Mouse (Mus musculus) ZHBTc4 (cell line): ENCODE data around the gene Ablim2.
A peak's percentile ranks its signal among the peaks of the same experiment; 100 is the strongest.

Source experiments
- DNase-seq: peaks from one replicate; pipeline ENCODE4 v3.0.0-alpha.2; 2011; ENCODE audit warnings: low read depth, low spot score

The Ablim2 gene

DNA sequence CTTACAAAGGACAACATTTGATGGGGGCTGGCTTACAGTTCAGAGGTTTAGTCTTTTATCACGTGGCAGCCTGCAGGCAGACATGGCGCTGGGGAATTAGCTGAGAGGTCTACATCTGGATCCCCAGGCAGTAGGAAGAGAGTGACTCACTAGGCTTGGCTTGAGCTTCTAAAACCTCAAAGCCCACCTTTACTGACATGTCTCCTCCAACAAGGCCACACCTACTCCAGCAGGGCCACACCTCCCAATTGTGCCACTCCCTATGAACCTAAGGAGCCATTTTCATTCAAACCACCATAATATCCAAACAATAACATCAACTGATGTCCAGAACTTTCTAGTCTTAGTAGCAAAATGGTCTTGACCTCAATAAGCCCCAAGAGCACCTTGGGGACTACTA, 12.6 kb downstream of the Ablim2 start:
- DNase-seq: peak; percentile 65

DNA sequence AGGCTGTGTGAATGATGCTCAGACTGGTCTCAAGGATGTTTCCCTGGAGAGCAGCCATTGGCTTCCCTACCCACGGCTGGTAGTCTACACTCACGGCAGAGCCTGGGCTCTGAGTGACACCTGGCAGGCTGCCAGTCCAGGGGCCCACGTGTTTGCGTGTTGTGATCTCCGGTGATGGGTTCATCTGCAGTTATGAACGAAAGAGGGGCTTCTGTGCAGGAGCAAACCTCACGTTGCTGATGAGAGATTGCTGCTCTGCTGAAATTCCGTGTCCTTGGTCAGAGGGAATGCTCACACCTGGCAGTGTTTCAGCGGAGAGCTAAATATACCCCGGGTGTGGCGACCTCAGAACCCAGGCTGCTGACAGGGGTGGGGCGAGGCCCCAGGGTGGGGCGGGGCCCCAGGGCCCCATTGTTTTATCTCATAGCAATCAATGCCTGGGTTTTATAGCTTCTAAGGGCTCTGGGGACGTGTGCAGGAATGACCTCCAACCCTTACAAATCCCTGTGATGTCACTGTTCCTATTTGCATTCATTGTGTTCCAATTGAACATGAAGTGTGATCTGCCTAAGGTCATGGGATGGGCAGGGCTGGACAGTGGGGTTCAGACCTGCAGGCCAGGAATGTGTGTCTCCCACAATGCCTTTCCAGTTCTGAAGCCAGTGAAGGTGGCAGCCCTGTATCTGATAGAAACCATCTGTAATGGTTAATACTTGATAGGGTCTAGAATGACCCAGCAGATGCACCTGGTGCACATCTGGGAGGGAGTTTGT, 13.4 kb downstream of the Ablim2 start:
- DNase-seq: peak; percentile 92

DNA sequence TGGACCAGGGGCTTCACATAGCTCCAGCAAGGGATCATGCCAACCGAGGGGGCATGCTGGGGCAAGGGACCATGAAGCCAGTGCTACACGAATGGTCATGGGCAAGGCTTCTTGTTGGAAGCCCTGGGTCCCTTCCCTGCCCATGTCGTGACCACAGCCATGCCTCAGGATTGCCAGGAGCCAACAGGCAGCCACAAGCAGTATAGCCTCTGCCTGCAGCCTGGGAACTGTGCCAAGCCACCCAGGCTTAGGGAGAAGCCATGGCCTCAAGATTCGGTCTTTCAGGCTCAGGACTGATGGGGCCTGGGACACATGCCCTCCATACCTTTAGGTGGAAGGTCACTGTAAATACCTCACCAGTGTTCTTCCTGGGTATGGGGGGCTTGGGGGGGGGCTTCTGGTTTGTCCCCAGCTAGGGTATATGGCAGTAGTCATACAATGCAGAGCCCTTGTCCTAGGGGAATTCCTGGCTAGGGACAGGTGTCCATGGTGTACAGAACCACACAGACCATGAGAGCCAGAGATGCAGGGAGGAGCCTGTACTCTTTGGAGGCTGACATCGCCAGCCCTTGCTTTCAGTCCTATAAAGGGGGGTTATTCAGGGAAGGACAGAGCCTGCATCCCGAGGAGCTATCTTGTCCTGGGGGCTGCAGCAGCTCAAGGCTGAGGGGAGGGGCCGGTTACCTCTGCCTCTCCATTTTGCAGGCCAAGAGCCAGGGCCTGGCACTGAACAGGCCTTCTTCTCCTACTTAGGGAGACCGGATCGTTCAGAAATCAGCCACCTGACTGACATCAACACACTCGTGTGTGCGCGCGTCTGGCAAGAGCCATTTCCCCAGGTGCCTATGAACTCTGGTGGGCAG, 15.8 kb downstream of the Ablim2 start:
- DNase-seq: no peak

DNA sequence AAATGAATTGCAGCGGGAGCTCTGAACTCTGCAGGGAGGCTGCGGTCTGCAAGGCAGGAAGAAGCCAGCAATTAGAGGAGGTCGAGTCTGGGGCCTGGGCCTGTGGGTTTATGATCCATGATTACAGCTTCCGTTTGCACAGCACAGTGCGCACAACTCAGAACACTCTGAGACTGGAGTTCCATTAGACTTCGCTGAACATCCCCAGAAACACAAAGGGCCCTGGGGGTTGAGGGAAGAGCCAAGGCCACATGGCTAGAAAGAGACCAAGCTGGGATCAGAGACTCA, 16.4 kb downstream of the Ablim2 start:
- no peak for DNase-seq

DNA sequence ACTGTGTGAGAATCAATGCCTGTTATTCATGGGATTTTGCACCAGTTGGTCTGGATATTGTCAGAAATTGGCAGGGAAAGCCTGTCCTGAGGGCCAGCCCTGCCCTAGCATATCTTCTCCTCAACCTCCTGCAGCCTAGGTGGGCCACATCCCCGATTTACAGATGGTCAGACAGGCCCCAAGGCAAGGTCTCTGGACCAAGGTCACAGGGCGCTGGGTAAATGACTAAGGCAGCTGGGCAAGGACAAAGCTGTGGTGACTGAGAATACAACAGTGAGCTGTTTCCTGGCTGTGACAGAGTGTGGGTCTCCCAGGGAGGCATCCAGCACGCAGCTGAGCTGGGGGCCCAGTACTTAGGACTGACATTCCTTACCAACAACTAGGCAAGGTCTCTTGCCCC, 23.4 kb downstream of the Ablim2 start:
- DNase-seq: no peak

DNA sequence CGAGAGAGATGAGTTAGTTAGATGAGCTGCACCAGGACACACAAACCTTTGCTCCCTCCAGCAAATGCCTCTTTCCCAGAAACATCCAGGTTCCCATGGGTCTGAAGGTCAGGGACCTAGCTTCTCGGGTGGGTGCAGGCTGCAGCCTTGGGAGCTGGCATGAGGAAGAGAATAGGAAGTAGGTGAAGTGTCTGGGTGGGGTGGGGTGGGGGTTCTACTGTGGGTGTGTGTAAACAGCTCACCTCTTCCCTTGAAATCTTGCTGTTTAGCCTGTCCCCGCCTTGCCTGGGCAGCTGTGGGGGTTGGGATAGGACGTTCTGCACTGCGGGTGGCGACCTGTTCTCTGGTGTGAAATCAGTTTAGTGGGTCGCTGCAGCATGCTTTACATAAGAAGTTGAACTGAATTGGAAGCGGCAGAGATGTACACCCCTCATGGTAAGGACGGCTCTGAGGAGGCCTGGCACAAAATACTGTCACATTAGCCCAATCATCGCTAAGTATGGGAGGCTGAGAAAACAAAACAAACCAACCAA, 25.0 kb downstream of the Ablim2 start:
- DNase-seq: peak; percentile 45

DNA sequence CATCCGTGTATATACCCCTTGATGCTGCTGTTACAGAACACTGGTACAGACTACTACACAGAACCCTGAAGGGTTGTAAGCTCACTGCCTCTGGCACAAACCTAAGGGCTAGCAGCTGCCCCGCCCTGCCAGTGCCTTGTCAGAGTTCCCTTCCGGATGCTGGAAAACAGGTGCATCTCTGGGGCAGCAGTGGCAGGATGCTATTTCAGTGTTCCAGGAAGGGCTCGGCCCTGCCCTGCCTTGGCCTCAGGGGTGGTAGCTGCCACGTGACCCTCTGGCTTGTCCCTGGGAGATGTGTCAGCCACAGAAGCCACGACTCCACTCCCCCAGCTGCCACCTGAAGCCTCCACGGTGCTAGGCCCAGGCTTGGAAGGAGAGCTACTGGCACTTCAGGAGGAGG, 28.2 kb downstream of the Ablim2 start:
- DNase-seq: peak; percentile 65

DNA sequence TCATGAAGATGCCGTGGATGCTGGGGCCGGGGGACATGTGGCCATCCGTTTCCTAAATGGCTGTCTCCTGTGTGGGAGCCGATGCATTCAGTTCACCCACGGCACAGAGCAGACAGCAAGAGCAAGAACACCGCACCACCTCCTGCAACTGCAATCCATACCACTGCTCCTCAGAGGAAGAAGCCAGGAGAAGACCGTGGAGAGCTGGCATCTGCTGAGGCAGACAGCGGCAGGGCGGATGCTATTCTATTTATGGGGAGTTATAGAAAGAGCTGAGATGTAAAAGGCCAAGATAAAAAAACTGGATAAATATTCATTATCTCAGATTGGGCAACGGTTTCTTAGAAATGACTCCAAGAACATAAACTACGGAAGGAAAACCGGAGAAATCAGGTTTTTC, 30.2 kb downstream of the Ablim2 start:
- no peak for DNase-seq

DNA sequence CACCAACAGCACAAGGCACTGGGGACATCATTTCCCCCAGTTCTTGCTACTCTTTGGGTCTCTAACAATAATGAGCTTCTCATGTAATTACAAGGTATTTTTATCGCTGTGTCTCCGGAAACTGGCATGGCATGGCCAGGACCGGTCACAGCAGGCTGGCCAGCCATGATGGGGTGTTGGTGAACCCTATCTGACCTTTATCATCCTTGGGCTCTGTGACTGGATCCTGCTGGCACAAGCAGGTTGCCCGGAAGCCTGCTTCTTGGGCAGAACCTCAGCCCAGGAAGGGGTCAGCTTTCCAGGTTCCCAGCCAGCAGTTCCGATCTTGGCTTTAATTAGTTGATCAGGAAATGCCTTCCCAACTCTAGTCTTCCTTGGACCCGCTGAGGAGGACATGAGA, 31.0 kb downstream of the Ablim2 start:
- DNase-seq: no peak

DNA sequence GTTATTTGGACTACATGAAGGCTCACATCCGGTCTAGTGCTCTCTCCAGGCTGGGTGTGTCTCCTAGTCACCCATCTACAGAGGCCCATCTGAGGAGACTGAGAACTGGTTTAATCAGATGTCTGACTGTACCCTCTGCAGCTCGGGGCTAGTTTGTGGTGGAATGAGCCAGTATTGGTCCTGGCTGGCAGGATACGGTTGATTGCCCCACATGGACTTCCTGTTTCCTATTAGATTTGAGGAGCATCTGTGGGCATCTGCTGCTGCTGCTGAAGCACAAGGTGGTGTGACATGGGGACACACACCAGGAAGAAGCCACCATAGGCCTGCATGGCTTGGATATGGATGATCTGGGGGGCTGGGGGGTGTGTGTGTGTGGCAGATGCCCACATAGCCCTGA, 32.0 kb downstream of the Ablim2 start:
- peak; percentile 64 for DNase-seq

DNA sequence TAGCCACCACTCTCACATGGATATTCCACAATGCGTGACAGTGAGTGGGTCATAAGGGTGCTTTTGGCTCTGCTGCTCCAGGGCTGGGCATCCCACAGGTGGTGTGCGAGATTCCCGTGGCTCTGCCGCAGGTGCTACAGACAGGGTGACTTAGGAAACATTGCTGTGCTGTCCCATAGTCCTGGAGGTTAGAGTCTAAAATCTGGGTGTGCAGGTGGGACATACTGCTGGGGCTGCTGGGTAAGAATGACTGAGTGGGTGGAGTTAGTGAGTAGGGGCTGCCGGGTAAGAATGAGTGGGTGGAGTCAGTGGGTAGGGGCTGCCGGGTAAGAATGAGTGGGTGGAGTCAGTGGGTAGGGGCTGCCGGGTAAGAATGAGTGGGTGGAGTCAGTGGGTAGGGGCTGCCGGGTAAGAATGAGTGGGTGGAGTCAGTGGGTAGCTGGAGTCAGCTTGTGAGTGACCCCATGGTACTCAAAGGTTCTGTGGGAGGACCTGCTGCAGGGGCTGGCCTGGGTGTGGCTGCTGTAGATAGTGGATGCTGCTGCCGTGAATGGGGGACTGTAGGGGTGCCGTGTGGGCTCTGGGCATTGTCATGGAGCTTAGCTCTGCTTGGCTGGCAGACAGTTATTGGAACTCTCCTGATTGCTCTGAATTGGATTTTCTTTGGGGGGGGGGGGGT, 32.8 kb downstream of the Ablim2 start:
- DNase-seq: peak; percentile 87

DNA sequence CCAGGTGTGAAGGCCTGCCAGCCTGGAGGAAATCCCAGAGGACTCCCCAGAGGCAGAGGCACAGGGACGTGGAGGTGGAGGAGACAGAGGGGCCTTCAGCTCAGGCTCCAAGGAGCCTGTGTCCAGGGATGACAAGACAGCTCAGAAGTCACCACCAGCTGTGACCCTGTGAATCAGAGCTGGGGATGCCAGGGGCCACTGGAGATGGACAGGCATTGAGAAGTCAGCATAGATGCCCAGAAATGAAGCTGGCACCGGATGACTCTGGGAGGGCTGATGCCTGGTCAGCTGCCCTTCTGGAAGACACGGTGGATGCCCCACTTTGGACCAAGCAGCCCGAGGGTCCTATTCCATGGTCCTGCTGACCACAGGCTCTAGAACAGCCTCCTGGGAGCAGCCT, 36.3 kb downstream of the Ablim2 start:
- no peak for DNase-seq

DNA sequence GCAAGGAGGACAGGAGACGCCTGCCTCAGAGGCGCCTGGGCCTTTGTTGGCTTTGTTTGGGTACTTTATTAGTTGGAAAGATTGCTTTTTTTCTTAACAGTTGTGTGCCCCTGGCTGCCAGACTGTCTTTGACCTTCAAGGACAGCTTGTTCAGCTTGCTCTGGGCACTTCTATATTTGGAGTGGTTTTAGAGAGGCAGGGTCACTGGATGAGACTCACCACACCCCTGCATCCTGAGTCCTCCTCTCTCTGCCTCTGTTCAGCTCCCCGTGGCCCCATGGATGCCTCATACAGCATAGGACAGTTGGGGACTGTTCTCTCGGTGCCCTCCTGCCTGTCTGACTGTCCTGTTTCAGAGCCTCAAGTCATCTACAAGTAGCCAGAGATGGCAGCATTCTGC, 37.3 kb downstream of the Ablim2 start:
- DNase-seq: no peak

DNA sequence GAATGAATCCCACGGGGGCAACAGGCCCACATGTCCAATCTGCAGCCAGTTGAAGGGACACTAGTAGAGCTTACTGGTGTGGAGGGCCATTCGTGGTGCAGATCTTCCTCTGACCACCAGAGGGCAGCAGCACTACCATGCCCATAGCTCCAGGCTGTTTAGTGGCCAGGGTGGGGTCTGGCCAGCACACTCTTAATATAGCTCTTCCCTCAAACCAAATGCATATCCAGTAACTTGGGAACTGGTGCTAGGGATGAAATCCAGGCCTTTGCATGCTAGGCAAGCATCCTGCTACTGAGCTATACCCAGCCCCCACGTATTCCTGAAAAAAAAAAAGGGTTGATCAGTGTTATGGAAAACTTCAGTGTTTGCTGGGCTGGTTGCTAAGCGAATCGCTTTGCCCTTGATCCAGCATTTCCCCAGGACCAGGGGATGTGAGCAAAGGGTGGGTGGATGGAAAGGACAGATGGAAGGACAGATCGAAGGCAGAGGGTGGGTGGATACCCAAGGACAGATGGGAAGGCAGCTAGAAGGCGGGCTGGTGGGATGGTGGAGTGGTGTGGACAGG, 37.9 kb downstream of the Ablim2 start:
- peak; percentile 80 for DNase-seq

DNA sequence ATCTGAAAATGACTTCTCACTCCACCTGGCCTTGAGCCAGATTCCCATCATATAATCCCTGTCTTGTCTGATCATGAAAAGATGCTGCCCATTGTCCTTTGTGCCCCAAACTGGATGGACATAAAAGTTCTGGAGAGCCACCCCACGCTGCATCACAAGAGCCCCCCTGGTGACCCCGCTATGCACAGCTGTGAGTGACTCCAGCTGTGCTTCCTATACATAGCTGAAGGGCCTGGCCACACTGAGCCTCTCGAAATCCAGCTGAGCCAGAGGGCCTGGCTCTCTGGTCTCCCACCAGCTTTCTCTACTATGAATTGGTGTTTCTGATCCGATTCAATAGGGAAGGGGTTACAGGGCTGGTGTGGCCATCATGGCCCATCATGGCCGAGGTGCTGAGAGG, 38.5 kb downstream of the Ablim2 start:
- no peak for DNase-seq

DNA sequence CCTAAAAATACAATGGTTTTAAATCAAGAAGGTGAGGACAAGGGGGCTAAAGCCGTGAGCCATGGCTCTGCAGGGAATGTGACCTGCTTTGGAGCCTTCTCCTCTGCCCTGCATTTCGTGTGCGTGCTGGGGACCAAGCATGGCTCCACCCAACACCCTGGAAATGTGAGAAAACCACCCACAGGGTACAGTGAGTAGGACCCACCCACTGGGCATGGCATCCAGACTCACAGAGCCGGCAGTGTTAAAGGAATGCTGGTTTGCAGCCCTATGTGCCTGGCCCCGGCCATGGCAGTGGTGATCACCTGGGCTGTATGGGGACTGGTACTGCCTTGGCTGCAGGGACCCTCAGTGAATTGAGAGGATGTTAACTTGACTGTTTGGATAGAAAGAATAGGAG, 41.4 kb downstream of the Ablim2 start:
- no peak for DNase-seq

DNA sequence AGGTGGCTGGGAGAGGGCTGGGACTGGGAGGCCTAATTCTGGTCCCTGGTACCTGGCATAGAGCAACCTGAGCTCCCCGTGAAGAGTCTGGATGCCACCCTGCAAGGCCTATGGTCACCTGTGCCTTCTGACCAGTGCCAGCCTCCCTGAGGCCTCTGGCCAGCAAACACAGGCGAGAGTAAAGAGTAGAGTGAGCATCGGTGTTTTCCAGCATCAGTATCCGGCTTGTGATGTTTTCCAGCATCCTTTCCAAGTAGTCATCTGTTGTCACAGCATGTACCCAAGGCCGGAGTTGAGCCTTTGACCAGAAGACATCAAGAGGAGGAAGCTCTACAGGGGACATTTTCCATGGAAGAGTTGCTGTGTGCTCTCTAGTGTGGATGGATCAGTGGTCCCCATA, 45.7 kb downstream of the Ablim2 start:
- no peak for DNase-seq

DNA sequence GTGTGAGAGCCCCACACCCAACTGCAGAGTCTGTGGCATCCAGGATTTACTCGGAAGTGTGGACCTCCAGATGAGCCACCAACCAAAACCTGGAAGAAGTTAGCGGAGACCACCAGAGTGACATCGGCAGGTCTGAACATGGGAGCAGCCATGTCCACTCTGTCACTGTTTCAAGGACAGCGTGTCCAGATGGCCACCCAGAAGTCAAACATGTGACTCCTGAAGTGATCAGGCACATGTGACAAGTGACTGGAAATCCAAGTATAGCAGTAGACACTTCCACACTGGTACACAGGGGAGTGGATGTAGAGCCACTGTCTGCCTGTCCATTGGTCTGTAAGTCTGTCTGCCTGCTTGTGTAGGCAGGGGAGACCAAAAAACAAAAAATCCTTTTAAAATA, 47.0 kb downstream of the Ablim2 start:
- DNase-seq: no peak

DNA sequence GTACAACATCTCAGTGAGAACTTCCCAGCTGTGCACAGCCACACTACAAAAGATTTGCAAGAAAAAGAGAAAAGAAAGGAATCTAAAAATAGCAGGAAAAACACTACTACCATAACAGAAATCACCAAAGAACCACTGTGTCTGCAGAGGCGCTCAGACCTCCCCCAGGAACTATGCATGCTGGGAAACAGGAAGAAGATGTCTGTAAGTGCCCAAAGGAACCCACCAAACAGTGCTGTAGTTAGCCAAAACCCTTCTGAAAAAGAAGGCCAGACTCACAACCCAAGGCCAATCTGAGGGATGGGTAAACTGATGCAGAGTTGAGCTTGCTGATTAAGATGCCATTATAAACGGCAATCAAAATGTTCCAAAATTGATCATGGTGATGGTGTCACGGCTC, 47.5 kb downstream of the Ablim2 start:
- no peak for DNase-seq

DNA sequence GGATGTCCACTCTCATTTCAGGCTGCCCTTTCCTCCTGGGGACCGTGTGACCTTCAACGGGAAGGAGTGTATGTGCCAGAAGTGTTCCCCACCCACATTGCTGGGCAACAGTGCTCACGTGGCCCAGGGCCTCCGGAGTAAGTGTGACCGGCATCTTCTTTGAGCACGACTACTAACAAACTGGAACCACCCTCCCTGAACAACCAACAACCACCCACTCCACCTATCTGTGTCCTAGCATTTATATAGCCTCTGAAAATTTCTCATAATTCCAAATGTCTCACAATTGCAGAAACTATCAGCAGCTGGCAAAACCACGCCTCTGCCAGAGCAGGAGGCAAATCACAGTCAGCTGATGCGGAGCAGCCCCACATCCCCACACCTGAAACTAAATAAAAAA, 49.3 kb downstream of the Ablim2 start:
- DNase-seq: no peak

DNA sequence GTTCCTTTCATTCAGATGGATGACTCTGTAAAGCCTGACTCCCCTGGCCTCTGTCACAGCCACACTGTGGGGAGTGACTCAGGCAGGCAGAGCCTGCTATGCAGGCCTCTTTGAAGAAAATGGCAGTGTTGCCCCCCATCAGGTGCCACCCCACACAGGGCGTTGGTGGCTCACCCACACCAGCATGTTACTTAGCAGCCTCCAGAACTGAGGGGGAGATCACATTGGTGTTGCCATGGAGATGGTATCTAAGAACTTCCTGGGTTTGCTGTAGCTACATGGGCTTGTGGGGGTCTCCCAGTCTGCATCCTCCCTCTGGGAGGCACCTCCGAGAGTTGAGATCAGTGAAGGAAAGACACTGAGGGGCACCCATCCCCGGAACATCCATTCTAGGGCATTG, 52.8 kb downstream of the Ablim2 start:
- no peak for DNase-seq

DNA sequence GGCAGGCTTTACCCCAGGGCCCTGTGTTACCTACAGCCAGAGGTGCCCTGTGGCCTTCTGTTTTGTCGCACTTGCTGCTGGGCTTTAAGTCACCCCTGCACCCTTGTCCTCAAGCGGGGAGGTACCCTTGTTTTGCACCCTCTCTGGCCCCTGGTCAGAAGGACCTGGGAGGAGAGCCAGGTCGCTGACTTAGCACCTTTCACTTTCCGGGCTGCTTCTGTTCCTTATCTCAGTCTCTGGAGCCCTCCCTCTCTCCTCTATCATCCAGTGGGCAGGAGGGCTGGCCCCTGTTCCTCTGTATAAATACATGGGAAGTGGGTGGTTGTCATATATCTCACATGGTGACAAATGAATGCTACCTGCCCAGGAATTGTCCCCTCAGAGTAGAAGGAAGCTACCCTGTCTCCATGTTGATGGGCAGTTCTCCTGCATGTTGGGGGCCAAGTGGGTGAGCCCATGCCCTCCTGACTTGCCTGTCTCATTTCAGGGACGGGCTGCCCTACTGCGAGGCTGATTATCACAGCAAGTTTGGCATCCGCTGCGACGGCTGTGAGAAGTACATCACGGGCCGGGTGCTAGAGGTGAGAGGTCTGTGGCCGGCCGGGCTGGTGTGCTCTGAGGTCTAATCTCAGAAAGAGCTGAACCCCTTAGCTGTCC, 54.1 kb downstream of the Ablim2 start:
- DNase-seq: no peak
